Mouse (Mus musculus): Measurements from ENCODE around the gene Mamstr. TPM values are rescaled to one million over a fixed set of nuclear protein-coding genes. Genes with fewer than 3 reads are reported as not detected.
"Not testable (repeated sequence)": the region's sequence is repeated elsewhere in the genome, so short reads cannot be mapped to it uniquely, and the experiment has no call there.

Mamstr gene
- polyA plus RNA-seq, 1 experiment from 2014 or later, result 21.4 TPM

- Histone ChIP-seq H3K9ac (peak overlapping the region; percentile 51), H3K4me1 (peaks cover 69% of the 10 kb centered on the region), H3K4me3 (replicated peaks) (peak overlapping the region; percentile 44), H3K4me2 (replicated peaks) (peak overlapping the region; percentile 72), H3K27ac (replicated peaks) (peak overlapping the region; percentile 84), H3K36me3 (no peaks in the 10 kb centered on the region), H3K9me3 (replicated peaks) (no peaks in the 10 kb centered on the region), H3K27me3 (no peaks in the 10 kb centered on the region)
- 33% methylated on average over 16 of the region's 16 CpGs for WGBS
- ATAC-seq (ENCODE audit: insufficient number of reproducible peaks, low FRiP score, low TSS enrichment, low read depth), result no peak
These were observed 2.9 kb downstream of the Mamstr start for GRCm38 (mm10) chr7:45642503-45643255.

GRCm38 (mm10) chr7:45643441-45644178, 3.8 kb downstream of the Mamstr start:
- Histone ChIP-seq H3K36me3 (no peaks in the 10 kb centered on the region), H3K27ac (replicated peaks) (peak overlapping the region; percentile 84), H3K27me3 (no peaks in the 10 kb centered on the region), H3K4me2 (replicated peaks) (peak overlapping the region; percentile 72), H3K4me3 (replicated peaks) (peak overlapping the region; percentile 44), H3K9me3 (replicated peaks) (no peaks in the 10 kb centered on the region), H3K4me1 (peaks cover 61% of the 10 kb centered on the region), H3K9ac (peak overlapping the region; percentile 51)
- WGBS, result 2% methylated on average over 28 of the region's 28 CpGs
- peak; percentile 88 for ATAC-seq (ENCODE audit: insufficient number of reproducible peaks, low FRiP score, low TSS enrichment, low read depth)

- Histone ChIP-seq H3K4me3 (replicated peaks) (peak overlapping the region; percentile 44), H3K27ac (replicated peaks) (peak overlapping the region; percentile 84), H3K4me2 (replicated peaks) (peak overlapping the region; percentile 72), H3K27me3 (no peaks in the 10 kb centered on the region), H3K36me3 (no peaks in the 10 kb centered on the region), H3K4me1 (peaks cover 57% of the 10 kb centered on the region), H3K9ac (0 out of 2 replicates have a peak overlapping the region, but pooled peaks have one; percentile 13), H3K9me3 (replicated peaks) (no peaks in the 10 kb centered on the region)
- WGBS, result 2% methylated on average over 18 of the region's 18 CpGs
- peak; percentile 14; the same call in 1 of the 2 replicates for ATAC-seq (ENCODE audit: insufficient number of reproducible peaks, low FRiP score, low TSS enrichment, low read depth)
These were observed 4.4 kb downstream of the Mamstr start for GRCm38 (mm10) chr7:45644183-45644582.

GRCm38 (mm10) chr7:45644872-45645590, 5.3 kb downstream of the Mamstr start:
- no peaks in the 10 kb centered on the region for H3K9me3 ChIP-seq (replicated peaks)
- H3K4me2 ChIP-seq (replicated peaks), result peak overlapping the region; percentile 72
- ATAC-seq (ENCODE audit: insufficient number of reproducible peaks, low FRiP score, low TSS enrichment, low read depth), result no peak
- peaks cover 48% of the 10 kb centered on the region for H3K4me1 ChIP-seq
- WGBS, result 62% methylated on average over 6 of the region's 6 CpGs
- H3K36me3 ChIP-seq, result no peaks in the 10 kb centered on the region
- H3K27me3 ChIP-seq, result no peaks in the 10 kb centered on the region
- no peak overlapping the region for H3K9ac ChIP-seq
- no peak overlapping the region for H3K4me3 ChIP-seq (replicated peaks)
- H3K27ac ChIP-seq (replicated peaks), result 0 out of 2 replicates have a peak overlapping the region, but pooled peaks have one; percentile 84

- Histone ChIP-seq H3K9me3 (replicated peaks) (no peaks in the 10 kb centered on the region), H3K27ac (replicated peaks) (no peak overlapping the region), H3K36me3 (no peaks in the 10 kb centered on the region), H3K4me3 (replicated peaks) (no peak overlapping the region), H3K9ac (no peak overlapping the region), H3K27me3 (no peaks in the 10 kb centered on the region), H3K4me1 (peaks cover 43% of the 10 kb centered on the region), H3K4me2 (replicated peaks) (no peak overlapping the region)
- no peak for ATAC-seq (ENCODE audit: insufficient number of reproducible peaks, low FRiP score, low TSS enrichment, low read depth)
- WGBS, result 88% methylated on average over 7 of the region's 7 CpGs
These were observed 5.8 kb downstream of the Mamstr start for GRCm38 (mm10) chr7:45645591-45645971.

- no peaks in the 10 kb centered on the region for H3K9me3 ChIP-seq (replicated peaks)
- 82% methylated on average over 4 of the region's 4 CpGs for WGBS
- no peak overlapping the region for H3K27ac ChIP-seq (replicated peaks)
- peaks cover 32% of the 10 kb centered on the region for H3K4me1 ChIP-seq
- no peak overlapping the region for H3K4me3 ChIP-seq (replicated peaks)
- H3K4me2 ChIP-seq (replicated peaks), result no peak overlapping the region
- no peaks in the 10 kb centered on the region for H3K27me3 ChIP-seq
- no peak overlapping the region for H3K9ac ChIP-seq
- no peaks in the 10 kb centered on the region for H3K36me3 ChIP-seq
- no peak for ATAC-seq (ENCODE audit: insufficient number of reproducible peaks, low FRiP score, low TSS enrichment, low read depth)
These were observed 6.9 kb downstream of the Mamstr start for GRCm38 (mm10) chr7:45646671-45647070.

GRCm38 (mm10) chr7:45649351-45649750, 9.6 kb downstream of the Mamstr start:
- Histone ChIP-seq H3K9ac (no peak overlapping the region), H3K4me3 (replicated peaks) (no peak overlapping the region), H3K36me3 (no peaks in the 10 kb centered on the region), H3K27ac (replicated peaks) (no peak overlapping the region), H3K4me1 (peaks cover 9% of the 10 kb centered on the region), H3K4me2 (replicated peaks) (no peak overlapping the region), H3K27me3 (no peaks in the 10 kb centered on the region), H3K9me3 (replicated peaks) (no peaks in the 10 kb centered on the region)
- 81% methylated on average over 8 of the region's 8 CpGs for whole genome bisulfite sequencing
- no peak for ATAC-seq (ENCODE audit: insufficient number of reproducible peaks, low FRiP score, low TSS enrichment, low read depth)

GRCm38 (mm10) chr7:45650484-45650883, 10.7 kb downstream of the Mamstr start:
- ATAC-seq (ENCODE audit: insufficient number of reproducible peaks, low FRiP score, low TSS enrichment, low read depth); H3K9me3 ChIP-seq (replicated peaks); H3K27me3 ChIP-seq; H3K9ac ChIP-seq; H3K4me1 ChIP-seq; H3K36me3 ChIP-seq; H3K4me3 ChIP-seq (replicated peaks); H3K4me2 ChIP-seq (replicated peaks); H3K27ac ChIP-seq (replicated peaks): not testable (repeated sequence)
- WGBS, result 93% methylated on average over 20 of the region's 20 CpGs

- ATAC-seq (ENCODE audit: insufficient number of reproducible peaks, low FRiP score, low TSS enrichment, low read depth), result 0 out of 2 replicates have a peak, but pooled peaks have one; percentile 29
- Histone ChIP-seq H3K4me2 (replicated peaks) (peak overlapping the region; percentile 39), H3K4me3 (replicated peaks) (peak overlapping the region; percentile 6; the same call in 1 of the 2 replicates)
These were observed 14.8 kb downstream of the Mamstr start for GRCm38 (mm10) chr7:45654424-45655047.

GRCm38 (mm10) chr7:45660746-45661478, 21.1 kb downstream of the Mamstr start:
- H3K27ac ChIP-seq (replicated peaks), result no peak overlapping the region
- 77% methylated on average over 11 of the region's 11 CpGs for WGBS
- H3K9ac ChIP-seq, result no peak overlapping the region

More at GRCm38 (mm10) chr7:45654424-45655047, 14.8 kb downstream of the Mamstr start:
- Histone ChIP-seq H3K27me3 (no peaks in the 10 kb centered on the region), H3K27ac (replicated peaks) (peak overlapping the region; percentile 69; the same call in 1 of the 2 replicates), H3K36me3 (no peaks in the 10 kb centered on the region), H3K9ac (no peak overlapping the region), H3K9me3 (replicated peaks) (no peaks in the 10 kb centered on the region), H3K4me1 (peaks cover 17% of the 10 kb centered on the region)
- WGBS, result 28% methylated on average over 17 of the region's 17 CpGs

More at GRCm38 (mm10) chr7:45660746-45661478, 21.1 kb downstream of the Mamstr start:
- Histone ChIP-seq H3K36me3 (no peaks in the 10 kb centered on the region), H3K4me2 (replicated peaks) (no peak overlapping the region), H3K4me3 (replicated peaks) (no peak overlapping the region), H3K9me3 (replicated peaks) (no peaks in the 10 kb centered on the region), H3K27me3 (no peaks in the 10 kb centered on the region), H3K4me1 (peaks cover 17% of the 10 kb centered on the region)
- ATAC-seq (ENCODE audit: insufficient number of reproducible peaks, low FRiP score, low TSS enrichment, low read depth), result no peak
